Mouse (Mus musculus): ENCODE results near the gene 1700025C18Rik. TPM values are rescaled to one million over a fixed set of nuclear protein-coding genes. Genes with fewer than 3 reads are reported as not detected.

Gene 1700025C18Rik
- total RNA-seq, 2 experiments from 2014 or later = not detected

DNA sequence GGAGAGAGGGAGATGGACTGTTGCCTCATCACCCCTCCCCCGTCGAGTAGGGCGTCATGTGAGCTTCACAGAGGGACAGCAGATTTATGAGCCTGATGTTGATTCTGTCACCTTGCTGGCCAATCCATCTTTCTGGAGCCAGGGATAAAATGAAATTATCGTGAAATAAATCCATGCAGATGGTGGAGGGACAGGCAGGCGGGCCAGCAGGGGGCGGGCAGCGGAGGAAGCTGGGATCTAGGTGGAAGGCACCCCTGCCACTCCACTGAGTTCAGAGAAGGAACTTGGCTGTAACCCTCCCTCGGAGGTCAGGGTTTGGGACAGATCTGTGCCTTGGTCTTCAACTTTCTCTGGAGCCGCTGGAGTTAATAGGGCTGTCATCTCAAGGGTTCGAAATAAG, 11.9 kb downstream of the 1700025C18Rik start:
- peak in 1 of 2 experiments; percentile 46 for DNase-seq (ENCODE audit: low spot score in 2 of 2)

DNA sequence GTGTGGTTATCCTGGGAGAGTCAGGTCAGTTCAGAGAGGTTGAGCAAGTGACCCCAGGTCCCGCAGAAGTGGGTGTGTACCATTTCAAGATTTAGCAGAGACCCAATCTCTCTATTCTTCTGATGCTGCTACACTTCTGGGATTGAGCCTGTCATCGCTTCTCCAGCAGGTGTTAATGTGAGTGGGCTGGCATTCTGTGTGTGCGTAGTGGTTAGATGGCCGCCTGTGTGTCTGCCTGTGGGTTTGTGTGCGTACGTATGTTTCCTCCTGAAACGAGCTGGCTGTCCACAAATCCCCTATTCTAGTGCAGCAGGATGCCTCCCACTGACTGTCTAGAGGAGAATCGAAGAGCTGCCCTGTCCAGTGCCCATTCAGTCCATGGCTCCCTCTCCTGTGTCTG, 12.5 kb downstream of the 1700025C18Rik start:
- no peak for DNase-seq (ENCODE audit: low spot score in 2 of 2)

DNA sequence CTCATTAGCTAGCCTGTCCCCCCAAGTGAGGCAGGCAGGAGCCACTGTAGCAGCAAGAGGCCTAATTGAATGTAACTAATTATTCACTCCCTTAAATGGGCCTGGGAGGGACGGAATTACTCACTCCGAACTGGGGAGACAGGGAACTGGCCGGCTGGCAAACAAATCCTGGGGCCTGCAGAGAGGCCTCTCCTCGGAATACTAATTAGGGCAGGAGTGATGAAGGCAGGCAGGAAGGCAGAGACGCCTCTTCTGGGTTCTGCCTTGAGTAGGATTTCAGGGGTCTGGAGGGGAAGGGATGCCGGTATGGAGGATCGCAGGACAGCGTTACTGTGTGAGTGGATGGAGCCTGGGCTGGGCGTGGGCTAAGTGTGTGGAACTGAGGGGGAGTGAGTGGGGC, 13.5 kb downstream of the 1700025C18Rik start:
- peak in 1 of 2 experiments; percentile 46 for DNase-seq (ENCODE audit: low spot score in 2 of 2)

DNA sequence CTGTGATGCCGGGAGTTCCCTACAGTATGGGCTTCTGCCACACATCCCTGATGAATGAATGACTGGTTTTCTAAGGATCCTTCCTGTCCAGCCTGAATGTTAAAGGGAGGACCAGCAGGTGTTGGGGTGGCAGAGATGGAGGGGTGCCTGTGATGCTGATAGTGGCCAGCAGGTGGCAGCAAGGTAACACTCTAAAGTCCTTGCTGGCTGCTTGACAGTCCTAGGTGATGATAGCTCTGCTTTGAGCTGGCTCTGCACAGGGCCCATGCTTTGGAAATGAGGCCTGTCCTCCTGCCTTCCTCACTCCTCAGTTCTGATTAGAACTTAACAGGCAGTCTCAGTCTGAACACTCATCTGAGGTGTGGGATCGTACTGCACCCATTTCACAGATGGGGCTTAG, 15.6 kb downstream of the 1700025C18Rik start:
- DNase-seq (ENCODE audit: low spot score in 2 of 2) = peak; percentile 88 to 91

DNA sequence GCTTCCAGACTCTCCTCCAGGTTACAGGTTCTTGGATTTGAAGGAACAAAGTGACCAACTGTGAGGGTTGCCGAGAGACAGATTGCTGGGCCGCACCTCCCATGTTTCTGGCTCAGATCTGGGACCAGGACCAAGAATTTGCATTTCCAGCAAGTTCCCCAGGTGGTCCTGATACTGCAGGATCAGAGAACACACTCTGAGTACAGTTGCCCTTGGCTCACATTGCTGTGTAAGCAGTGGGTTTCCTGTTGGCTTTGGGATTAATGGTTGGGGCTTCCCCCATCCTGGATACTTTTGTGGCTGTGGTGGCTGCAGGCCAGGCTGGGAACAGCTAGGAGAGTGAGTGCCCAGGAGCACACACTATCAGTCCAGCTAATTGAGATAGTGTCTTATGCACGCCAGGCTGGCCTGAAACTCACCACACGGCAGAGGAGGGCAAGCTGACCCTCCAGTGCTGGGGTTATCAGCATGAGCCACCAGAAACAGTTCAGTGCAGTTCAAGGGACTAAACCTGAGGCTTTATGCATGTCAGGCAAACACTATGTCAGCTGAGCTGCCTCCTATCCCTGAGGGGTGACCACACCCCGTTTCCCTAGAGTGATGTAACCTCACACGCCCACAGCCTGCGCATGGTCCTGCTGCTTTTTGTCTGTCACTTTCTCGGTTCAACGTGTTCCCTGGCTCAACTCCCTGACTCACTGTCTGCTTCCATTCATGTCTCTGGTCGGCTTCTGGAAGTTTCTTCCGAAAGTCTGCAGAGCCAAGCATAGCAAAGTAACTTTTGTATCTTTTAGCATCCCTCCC, 16.3 kb downstream of the 1700025C18Rik start:
- peak; percentile 39 to 47 for DNase-seq (ENCODE audit: low spot score in 2 of 2)

DNA sequence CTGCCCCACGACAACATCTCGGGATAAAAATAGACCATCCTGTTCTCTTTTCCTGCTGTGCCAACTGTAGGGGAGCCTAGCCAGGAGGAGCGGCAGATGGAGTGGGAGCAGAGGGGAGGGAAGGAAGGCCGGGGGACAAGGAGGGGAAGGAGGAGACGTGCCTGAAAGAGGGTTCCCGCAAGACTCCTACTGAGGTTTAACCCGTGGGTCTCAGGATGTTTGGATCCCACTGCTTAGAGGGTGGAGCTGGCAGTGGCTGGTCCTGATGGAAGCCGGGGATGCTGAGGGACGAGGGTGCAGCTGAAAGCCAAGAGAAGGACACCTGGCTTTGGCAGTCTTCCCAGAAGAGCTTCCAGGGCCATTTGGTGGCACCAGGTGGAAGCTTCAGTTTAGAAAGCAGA, 17.2 kb downstream of the 1700025C18Rik start:
- DNase-seq (ENCODE audit: low spot score in 2 of 2) = peak; percentile 45 to 50

DNA sequence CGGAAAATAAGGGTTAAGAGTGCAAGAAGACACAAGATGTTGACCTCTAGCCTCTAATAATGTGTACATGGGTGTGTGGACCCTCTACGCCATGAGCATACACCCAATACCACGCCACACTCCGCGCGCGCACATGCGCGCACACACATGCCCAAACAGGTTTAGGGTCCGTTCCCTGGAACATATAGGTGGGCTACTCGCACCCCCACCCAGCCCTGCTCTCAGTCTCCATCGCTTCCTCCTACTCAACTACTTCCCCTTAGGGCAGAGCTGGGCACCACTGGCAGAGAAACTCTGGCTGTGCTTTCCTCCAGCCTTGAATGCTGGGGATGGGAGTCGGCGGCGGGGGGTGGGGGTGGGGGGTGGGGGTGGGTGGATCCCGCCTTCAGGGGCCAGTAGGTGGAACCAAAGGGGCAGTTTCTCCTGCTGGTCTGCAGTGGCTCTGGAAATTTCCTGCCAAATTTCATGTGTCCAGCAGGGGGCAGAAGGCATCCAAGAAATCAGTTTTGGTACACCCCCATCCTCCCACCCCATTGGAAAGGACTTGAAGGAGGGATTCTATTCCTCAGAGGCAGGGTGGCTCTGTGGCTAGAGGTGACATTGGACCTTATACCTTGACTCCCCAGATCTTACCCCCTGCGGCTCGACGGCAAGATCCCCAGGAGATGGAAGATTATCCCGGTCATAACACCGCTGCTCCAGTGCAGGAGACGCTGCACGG, 20.3 kb downstream of the 1700025C18Rik start:
- peak; percentile 82 to 84 for DNase-seq (ENCODE audit: low spot score in 2 of 2)

DNA sequence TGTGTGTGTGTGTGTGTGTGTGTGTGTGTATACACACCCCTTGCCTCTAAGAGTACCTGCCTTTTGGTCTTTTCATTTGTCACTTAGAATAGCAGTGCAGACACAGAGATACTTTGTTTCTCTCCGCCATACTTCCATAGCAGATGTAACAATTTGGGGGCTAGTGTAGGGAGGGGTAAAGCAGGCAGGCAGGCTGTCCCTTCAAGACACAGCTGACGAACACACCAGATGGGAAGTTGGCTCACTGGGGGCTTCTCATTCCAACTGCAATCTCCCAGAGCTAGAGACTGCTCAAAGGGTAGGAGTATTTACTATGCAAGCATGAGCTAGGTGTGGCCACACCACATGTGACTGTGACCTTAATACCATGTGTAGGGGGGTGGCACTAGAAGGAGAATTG, 21.7 kb downstream of the 1700025C18Rik start:
- no peak for DNase-seq (ENCODE audit: low spot score in 2 of 2)

DNA sequence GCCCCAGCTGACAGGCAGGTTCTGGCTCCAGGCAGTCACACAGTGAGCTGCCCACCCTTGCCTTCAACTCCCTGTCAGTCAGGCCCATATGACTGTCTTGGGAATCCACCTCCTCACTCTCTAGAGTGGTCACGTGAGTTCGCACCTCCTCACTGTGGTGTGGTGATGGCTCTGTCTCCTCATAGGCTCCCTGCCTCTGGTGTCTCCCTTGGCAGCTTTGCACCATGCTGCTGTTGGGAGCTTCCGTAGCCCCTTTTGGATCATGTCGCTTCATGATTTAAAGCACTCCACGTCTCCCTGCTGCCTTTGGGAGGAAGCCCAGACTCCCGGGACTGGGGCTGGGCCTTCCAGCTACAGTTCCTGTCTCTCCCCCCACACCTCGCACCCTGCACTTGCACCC, 26.1 kb downstream of the 1700025C18Rik start:
- DNase-seq (ENCODE audit: low spot score in 2 of 2) = no peak

DNA sequence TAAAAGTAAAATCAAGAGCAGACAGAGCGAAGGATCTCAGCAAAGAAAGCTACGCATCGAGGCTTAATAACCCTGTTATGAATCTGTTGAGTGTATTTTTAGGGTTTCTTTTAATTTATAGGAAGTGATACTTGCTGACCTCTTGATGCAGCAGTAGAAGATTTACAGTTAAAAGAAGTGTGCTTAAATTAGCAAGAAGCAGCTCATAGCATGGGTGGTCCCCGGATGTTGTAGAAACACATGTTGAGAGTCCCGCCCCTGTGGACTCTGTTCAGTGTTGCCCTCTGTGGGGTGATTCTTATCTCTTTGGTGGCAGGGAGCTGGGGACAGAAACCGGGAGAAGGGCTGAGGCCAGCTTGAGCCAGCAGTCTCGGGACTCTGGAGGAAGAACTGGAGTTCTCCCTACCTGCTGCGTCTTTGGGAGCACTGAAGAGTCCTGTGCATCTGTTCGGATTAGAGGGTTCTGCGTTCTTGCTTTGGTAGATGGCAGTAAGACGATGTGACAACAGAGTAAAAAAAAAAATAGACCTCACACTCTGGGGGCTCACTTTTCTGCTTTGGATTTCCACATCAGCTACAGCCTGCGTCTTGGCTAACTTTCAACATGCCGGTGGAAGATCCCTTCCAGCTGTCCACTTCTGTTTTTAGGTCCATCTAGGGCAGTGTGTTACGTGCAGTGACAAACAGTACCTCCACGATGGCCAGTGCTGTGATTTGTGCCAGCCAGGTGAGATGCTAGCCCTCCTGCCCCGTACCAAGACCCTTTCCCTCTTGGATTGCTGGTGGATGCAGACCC, 28.7 kb downstream of the 1700025C18Rik start:
- DNase-seq (ENCODE audit: low spot score in 2 of 2) = no peak

DNA sequence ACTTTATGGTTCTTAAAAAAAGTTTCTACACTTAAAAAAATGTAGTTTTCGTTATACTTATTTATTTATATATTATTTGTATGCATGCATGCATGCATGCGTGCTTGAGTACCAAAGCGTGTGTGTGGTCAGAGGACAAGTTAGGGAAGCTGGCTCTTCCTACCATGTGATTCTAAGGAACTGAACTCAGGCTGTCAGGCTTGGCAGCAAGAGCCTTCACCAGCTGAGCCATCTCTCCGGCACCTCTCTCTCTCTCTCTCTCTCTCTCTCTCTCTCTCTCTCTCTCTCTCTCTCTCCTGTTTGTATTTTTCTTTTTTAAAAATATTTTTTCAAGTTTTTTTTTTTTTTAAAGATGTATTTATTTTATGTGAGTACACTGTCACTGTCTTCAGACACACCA, 30.6 kb downstream of the 1700025C18Rik start:
- no peak for DNase-seq (ENCODE audit: low spot score in 2 of 2)

DNA sequence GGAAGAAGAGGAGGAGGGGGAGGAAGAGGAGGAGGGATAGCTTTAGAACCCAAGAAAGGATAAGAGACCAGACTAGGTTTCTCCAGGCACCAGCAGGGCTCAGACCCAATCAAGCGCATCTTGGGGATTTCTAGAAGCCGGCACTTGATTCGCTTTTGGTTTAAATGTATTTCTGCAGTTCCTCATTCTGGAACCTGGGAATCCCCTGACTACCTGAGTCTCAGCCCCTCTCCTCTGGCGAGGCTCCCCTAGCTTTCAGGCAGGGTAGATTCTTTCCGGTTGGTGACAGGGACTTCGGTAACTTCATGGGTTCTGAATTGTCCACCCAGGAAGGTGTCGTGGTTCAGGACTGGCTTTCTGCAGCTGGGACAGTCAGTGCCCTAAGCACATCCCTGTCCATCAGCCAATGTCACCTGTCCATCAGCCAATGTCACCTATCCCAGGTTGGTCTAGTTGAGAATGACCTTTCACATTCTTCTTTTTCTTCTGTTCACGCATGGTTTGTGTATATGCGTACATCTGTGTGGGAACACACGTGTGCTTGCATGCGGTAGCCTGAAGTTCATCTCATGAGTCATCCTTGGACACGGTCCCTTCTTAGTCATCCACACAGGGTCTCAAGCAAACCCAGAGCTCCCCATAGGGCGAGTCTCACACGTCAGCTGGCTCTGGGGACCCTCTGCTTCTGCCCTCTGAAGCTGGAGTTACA, 34.0 kb downstream of the 1700025C18Rik start:
- DNase-seq (ENCODE audit: low spot score in 2 of 2) = no peak

DNA sequence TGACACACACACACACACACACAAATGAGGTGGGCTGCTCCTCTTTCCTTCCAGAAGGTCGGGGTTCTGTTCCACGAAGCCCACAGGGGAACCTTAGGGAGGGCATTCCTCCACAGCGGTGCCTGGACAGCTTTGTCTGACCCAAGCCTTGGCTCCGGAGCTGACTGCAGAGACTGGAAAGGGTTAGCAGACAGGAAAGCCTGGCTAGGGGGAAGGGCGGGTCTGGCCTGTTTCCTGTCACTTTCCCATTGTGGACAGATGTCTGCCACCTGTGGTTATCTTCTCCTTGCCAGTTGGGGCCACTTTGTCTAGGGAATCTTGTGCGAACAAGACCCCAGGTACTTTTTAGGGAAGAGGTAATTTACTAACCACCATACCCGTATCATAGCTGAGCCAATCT, 34.6 kb downstream of the 1700025C18Rik start:
- DNase-seq (ENCODE audit: low spot score in 2 of 2) = no peak

DNA sequence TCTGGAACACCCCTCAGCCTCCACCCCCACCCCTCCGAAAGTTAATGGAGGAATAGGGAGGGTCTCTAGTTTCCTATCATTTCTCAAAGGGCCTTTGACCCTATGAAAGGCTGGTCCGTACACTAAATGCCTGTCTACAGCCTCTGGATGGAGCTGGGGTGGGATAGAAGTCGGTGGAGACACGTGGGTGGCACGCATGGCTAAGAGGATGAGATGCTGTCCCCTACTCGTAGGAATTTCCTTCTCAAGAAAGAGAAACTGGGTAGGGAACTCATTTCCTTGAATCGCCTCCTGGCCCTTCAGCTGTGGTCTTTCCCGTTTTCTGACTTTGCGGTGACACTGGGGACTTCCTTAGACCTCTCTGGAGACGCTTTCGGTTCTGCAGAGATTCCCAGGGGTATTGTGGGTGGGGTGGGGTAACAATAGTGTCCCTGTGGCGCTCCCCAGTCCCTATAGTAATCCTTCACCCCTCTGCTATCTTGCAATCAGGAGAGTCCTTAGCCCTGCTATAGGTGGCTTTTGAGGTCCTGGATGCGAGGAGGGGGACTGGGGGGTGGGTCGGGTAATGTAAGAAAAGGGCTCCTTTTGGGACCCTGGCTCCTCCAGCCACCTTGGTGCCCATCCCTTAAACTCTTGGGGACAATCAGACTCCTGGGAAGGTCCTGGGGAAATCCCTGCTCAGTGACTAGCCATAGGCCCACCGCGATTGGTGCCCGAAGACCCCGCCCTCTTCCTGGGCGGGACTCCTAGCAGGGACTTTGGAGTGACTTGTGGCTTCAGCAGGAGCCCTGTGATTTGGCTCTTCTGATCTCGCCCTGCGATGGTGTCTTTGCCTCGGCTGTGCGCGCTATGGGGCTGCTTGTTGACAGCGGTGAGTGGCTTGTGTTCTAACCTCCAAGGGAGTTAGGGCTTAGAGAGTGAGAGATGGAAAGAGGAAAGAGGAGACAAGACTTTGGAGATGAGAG, 35.4 kb downstream of the 1700025C18Rik start, which contains the start of gene Cd40:
Cd40 (plus strand) TSS at position 740 of the 965 bp plus-strand sequence.
- DNase-seq (ENCODE audit: low spot score in 2 of 2) = no peak

DNA sequence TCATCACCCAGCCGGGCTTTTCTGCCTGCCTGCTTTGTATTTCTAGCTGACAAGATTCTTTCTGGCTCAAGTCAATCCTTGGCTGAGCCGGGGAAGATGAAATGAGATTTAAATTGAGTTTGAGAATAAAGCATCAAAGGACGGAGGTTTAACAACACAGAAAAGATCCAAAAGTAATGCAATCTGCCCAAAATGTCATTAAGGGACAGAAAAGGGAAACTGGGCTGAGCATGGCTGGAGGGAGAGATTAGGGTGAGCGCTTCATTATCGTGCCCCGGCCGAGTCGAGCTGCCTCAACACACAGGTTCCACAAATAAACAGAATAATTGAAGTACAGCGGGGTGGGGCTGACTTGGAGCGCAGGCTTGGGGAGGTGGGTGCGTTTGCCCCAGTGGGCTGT, 39.0 kb downstream of the 1700025C18Rik start:
- no peak for DNase-seq (ENCODE audit: low spot score in 2 of 2)

DNA sequence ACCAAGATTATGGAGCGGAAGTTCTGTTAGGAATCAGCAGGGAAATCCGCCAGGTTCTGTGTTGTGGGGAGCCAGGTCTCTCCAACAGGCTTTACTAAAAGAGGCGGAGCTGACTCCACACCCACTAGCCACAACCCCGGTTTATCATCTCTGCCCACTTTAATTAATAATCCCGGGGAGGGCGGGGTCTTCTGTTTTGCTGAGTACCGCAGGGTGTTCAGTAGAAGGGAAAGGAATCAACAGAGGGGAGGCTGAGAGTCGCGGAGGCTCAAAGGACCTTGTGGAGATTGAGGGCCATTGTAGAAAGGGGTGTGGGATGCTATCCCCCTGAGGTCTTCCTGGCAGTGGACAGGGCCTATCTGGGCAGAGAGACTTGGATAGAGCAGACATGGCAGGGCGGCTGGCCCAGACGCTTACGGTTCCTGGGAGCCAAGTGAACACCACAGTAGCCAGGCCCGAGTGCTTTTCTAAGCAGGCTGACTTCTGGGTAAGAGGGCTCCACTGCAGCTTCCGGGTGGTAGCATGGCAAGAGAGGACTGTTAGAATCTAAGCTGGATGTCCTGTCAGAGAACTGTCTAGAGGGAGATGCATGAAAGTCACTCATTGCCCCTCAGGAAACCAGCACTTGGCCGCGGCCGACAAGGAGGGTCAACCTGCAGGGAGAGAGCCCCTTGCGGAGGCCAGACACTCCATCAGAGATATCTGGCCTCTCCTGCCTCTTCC, 39.6 kb downstream of the 1700025C18Rik start:
- DNase-seq (ENCODE audit: low spot score in 2 of 2) = no peak

DNA sequence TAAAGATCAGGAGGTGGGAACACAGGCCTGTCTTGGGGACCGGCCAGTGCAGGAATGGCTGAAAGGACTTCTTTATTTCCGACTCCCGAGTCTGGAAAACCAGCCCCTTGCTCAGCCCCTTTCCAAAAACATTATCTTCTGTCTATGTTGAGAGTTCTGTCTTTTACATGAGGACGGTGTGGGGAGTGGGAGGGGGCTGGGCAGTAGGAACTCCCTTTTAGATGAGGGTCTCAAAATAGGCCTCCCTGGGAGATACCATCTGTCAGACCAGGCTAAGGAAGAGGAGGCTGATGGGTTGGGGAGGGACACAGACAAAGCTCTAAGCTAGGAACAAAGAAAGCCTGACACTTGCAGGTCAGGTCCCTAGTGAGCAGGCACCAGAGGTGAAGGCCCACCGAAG, 41.5 kb downstream of the 1700025C18Rik start:
- DNase-seq (ENCODE audit: low spot score in 2 of 2) = no peak

DNA sequence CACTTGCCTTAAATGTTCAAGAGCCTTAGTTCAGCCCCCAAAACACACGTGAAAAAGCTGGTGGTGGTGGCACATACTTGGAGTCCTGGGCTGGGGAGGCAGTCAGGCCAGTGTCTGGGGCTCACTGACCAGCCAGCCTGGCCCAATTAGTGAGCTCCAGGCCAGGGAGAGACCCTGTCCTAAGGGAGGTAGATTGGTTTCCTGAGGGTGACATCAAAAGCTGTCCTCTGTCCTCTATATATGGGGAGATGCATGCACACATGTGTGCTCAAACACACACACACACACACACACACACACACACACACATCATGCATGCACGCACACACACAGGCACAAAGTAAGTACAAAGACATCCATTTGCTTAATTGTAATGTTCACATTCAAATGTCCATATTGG, 46.8 kb downstream of the 1700025C18Rik start:
- DNase-seq (ENCODE audit: low spot score in 2 of 2) = no peak

DNA sequence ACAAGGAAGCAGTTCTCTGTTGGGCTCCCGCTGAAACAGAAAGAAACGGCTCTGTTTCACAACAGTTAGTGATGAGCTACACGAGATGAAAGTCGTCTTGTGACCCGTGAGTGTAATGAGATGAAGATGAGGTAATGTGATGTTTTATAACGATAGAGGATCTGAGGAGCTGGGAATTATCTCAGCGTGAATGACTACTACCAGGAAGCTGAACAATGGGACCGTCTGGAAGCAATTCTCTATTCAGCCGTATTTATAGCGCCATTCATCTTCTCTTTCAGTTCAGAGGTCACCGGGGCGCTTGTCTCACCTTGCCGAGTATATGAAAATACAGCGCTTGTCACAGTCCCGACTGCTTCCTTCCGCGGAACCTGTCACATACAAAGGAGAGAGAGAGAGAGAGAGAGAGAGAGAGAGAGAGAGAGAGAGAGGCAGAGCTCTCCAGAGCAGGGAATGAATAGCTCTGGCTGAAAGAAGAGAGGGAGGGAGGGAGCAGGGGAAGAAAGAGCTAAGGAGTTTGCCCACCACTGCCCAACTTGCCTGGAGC, 47.4 kb downstream of the 1700025C18Rik start:
- no peak for DNase-seq (ENCODE audit: low spot score in 2 of 2)

Measured in layer of hippocampus, postnatal 10 days (tissue).